Mouse (Mus musculus) mammary gland, adult 2 months (tissue): ENCODE results near the gene Lrrtm1. TPM values are rescaled to one million over a fixed set of nuclear protein-coding genes. Genes with fewer than 3 reads are reported as not detected.

Source experiments
- polyA plus RNA-seq: library from polyadenylated mRNA; depleted of rRNA; stranded (reverse); fragments of >200 nt; gene quantifications from 2 replicates; pipeline ENCODE4 v1.2.3, GENCODE M21; 2012; ENCODE audit warnings: low replicate concordance; rRNA removed

Gene Lrrtm1
- 1.1 and 2.1 TPM in 2 replicates for polyA plus RNA-seq

GRCm38 (mm10) chr6:77242601-77243406 is at the start of gene Lrrtm1:
Lrrtm1 (plus strand) TSS chr6:77242689.

